Mouse (Mus musculus): ENCODE measurements around the gene Sh2b2. TPM values are rescaled to one million over a fixed set of nuclear protein-coding genes. Genes with fewer than 3 reads are reported as not detected.

Sh2b2 gene
- polyA plus RNA-seq, 1 experiment from 2014 or later = 24.6 TPM

GRCm38 (mm10) chr5:136179594-136179993, 66.8 kb downstream of the Sh2b2 start:
- H3K36me3 ChIP-seq (replicated peaks; ENCODE audit: control insufficient read depth, insufficient read depth) = peaks cover 66% of the 10 kb centered on the region
- DNase-seq (ENCODE audit: low spot score) (no peak), ATAC-seq (ENCODE audit: low FRiP score) (no peak)
- H3K4me1 ChIP-seq (replicated peaks; ENCODE audit: control insufficient read depth, insufficient read depth, low read length) = no peaks in the 10 kb centered on the region
- no peaks in the 10 kb centered on the region for H3K27me3 ChIP-seq (ENCODE audit: control insufficient read depth, insufficient read depth, low read length)
- 86% methylated on average over 5 of the region's 5 CpGs for WGBS
- no peak overlapping the region for H3K9ac ChIP-seq
- no peak overlapping the region for H3K4me3 ChIP-seq (replicated peaks; ENCODE audit: low read length)
- H3K4me2 ChIP-seq (replicated peaks) = no peak overlapping the region
- no peak overlapping the region for H3K27ac ChIP-seq
- no peaks in the 10 kb centered on the region for H3K9me3 ChIP-seq (ENCODE audit: control insufficient read depth, low read length)

- no peaks in the 10 kb centered on the region for H3K9me3 ChIP-seq (ENCODE audit: control insufficient read depth, low read length)
- H3K4me2 ChIP-seq (replicated peaks) = no peak overlapping the region
- H3K9ac ChIP-seq = no peak overlapping the region
- H3K27me3 ChIP-seq (ENCODE audit: control insufficient read depth, insufficient read depth, low read length) = no peaks in the 10 kb centered on the region
- peaks cover 11% of the 10 kb centered on the region for H3K36me3 ChIP-seq (replicated peaks; ENCODE audit: control insufficient read depth, insufficient read depth)
- no peak overlapping the region for H3K4me3 ChIP-seq (replicated peaks; ENCODE audit: low read length)
- WGBS = 40% methylated on average over 9 of the region's 9 CpGs
- DNase-seq (ENCODE audit: low spot score) (no peak), ATAC-seq (ENCODE audit: low FRiP score) (no peak)
- peak overlapping the region; percentile 55; the same call in 1 of the 2 replicates for H3K27ac ChIP-seq
- peaks cover 17% of the 10 kb centered on the region for H3K4me1 ChIP-seq (replicated peaks; ENCODE audit: control insufficient read depth, insufficient read depth, low read length)
These were observed 72.5 kb downstream of the Sh2b2 start for GRCm38 (mm10) chr5:136173606-136174463.

GRCm38 (mm10) chr5:136172939-136173338, 73.4 kb downstream of the Sh2b2 start:
- H3K9me3 ChIP-seq (ENCODE audit: control insufficient read depth, low read length) = no peaks in the 10 kb centered on the region
- 83% methylated on average over 9 of the region's 9 CpGs for WGBS
- H3K4me2 ChIP-seq (replicated peaks) = no peak overlapping the region
- no peak overlapping the region for H3K27ac ChIP-seq
- no peak overlapping the region for H3K9ac ChIP-seq
- no peak overlapping the region for H3K4me3 ChIP-seq (replicated peaks; ENCODE audit: low read length)
- peaks cover 2% of the 10 kb centered on the region; the same call in 1 of the 2 replicates for H3K36me3 ChIP-seq (replicated peaks; ENCODE audit: control insufficient read depth, insufficient read depth)
- H3K4me1 ChIP-seq (replicated peaks; ENCODE audit: control insufficient read depth, insufficient read depth, low read length) = peaks cover 17% of the 10 kb centered on the region
- ATAC-seq (ENCODE audit: low FRiP score) (no peak), DNase-seq (ENCODE audit: low spot score) (no peak)
- no peaks in the 10 kb centered on the region for H3K27me3 ChIP-seq (ENCODE audit: control insufficient read depth, insufficient read depth, low read length)

GRCm38 (mm10) chr5:136171363-136172341, 74.7 kb downstream of the Sh2b2 start:
- peaks cover 5% of the 10 kb centered on the region; the same call in 1 of the 2 replicates for H3K36me3 ChIP-seq (replicated peaks; ENCODE audit: control insufficient read depth, insufficient read depth)
- H3K27ac ChIP-seq = peak overlapping the region; percentile 81
- peak overlapping the region; percentile 85 for H3K9ac ChIP-seq
- H3K27me3 ChIP-seq (ENCODE audit: control insufficient read depth, insufficient read depth, low read length) = no peaks in the 10 kb centered on the region
- H3K9me3 ChIP-seq (ENCODE audit: control insufficient read depth, low read length) = no peaks in the 10 kb centered on the region
- H3K4me1 ChIP-seq (replicated peaks; ENCODE audit: control insufficient read depth, insufficient read depth, low read length) = peaks cover 17% of the 10 kb centered on the region
- peak overlapping the region; percentile 68 for H3K4me3 ChIP-seq (replicated peaks; ENCODE audit: low read length)
- H3K4me2 ChIP-seq (replicated peaks) = peak overlapping the region; percentile 61
- no peak for ATAC-seq (ENCODE audit: low FRiP score)
- whole genome bisulfite sequencing = 40% methylated on average over 17 of the region's 17 CpGs
- no peak for DNase-seq (ENCODE audit: low spot score)

- 4% methylated on average over 45 of the region's 49 CpGs for WGBS
- Histone ChIP-seq H3K9me3 (ENCODE audit: control insufficient read depth, low read length) (no peaks in the 10 kb centered on the region), H3K4me3 (replicated peaks; ENCODE audit: low read length) (peak within 1 kb of the TSS; percentile 68), H3K27ac (peak within 1 kb of the TSS; percentile 81), H3K4me2 (replicated peaks) (peak within 1 kb of the TSS; percentile 61), H3K27me3 (ENCODE audit: control insufficient read depth, insufficient read depth, low read length) (no peaks in the 10 kb centered on the region), H3K4me1 (replicated peaks; ENCODE audit: control insufficient read depth, insufficient read depth, low read length) (peaks cover 17% of the 10 kb centered on the region), H3K9ac (peak within 1 kb of the TSS; percentile 85), H3K36me3 (replicated peaks; ENCODE audit: control insufficient read depth, insufficient read depth) (peaks cover 5% of the 10 kb centered on the region; the same call in 1 of the 2 replicates)
- DNase-seq (ENCODE audit: low spot score) = peak; percentile 84
- peak; percentile 87 for ATAC-seq (ENCODE audit: low FRiP score)
These were observed 75.6 kb downstream of the Sh2b2 start, which contains the start of gene Orai2 for GRCm38 (mm10) chr5:136170512-136171362. TSS of gene Orai2 (minus strand) at chr5:136170713.

- DNase-seq (ENCODE audit: low spot score) (no peak), ATAC-seq (ENCODE audit: low FRiP score) (no peak)
- H3K27ac ChIP-seq = peak overlapping the region; percentile 81
- H3K4me3 ChIP-seq (replicated peaks; ENCODE audit: low read length) = peak overlapping the region; percentile 68
- peak overlapping the region; percentile 61 for H3K4me2 ChIP-seq (replicated peaks)
- H3K9ac ChIP-seq = peak overlapping the region; percentile 85
- WGBS = 12% methylated on average over 15 of the region's 15 CpGs
- H3K36me3 ChIP-seq (replicated peaks; ENCODE audit: control insufficient read depth, insufficient read depth) = peaks cover 5% of the 10 kb centered on the region; the same call in 1 of the 2 replicates
- no peaks in the 10 kb centered on the region for H3K27me3 ChIP-seq (ENCODE audit: control insufficient read depth, insufficient read depth, low read length)
- H3K9me3 ChIP-seq (ENCODE audit: control insufficient read depth, low read length) = no peaks in the 10 kb centered on the region
- peaks cover 17% of the 10 kb centered on the region for H3K4me1 ChIP-seq (replicated peaks; ENCODE audit: control insufficient read depth, insufficient read depth, low read length)
These were observed 76.5 kb downstream of the Sh2b2 start for GRCm38 (mm10) chr5:136169626-136170511.

Measured in hindbrain, embryonic 14.5 days (tissue).